Mouse (Mus musculus) spleen, postnatal 10 days (tissue): ENCODE data around the gene Ykt6.
"Not testable (repeated sequence)": the region's sequence is repeated elsewhere in the genome, so short reads cannot be mapped to it uniquely, and the experiment has no call there.

Source experiments
- DNase-seq, 2 experiments: peaks; one replicate each; pipeline ENCODE4 v3.0.0; 2021 to 2022; ENCODE audit warnings: low spot score in 2 of 2

The Ykt6 gene

GRCm38 (mm10) chr11:5955546-5956276 is at the start of gene Ykt6:
Gene Ykt6 (plus strand): TSS chr11:5955693.
- DNase-seq: peak; percentile 86 to 94

GRCm38 (mm10) chr11:5905778-5906518 is 49.5 kb upstream of the Ykt6 start:
- DNase-seq: no peak

GRCm38 (mm10) chr11:5907096-5907495 is 48.4 kb upstream of the Ykt6 start:
- DNase-seq: no peak

GRCm38 (mm10) chr11:5908642-5909041 is 46.9 kb upstream of the Ykt6 start:
- no peak for DNase-seq

GRCm38 (mm10) chr11:5912635-5913034 is 42.9 kb upstream of the Ykt6 start:
- DNase-seq: peak; percentile 29 to 69

GRCm38 (mm10) chr11:5913256-5913655 is 42.2 kb upstream of the Ykt6 start:
- DNase-seq: no peak

- no peak for DNase-seq
These were observed 41.6 kb upstream of the Ykt6 start for GRCm38 (mm10) chr11:5913936-5914335.

- DNase-seq: no peak
These were observed 40.6 kb upstream of the Ykt6 start for GRCm38 (mm10) chr11:5914940-5915339.

- no peak for DNase-seq
These were observed 39.9 kb upstream of the Ykt6 start for GRCm38 (mm10) chr11:5915429-5916177.

GRCm38 (mm10) chr11:5916178-5916548 is 39.3 kb upstream of the Ykt6 start:
- DNase-seq: no peak

- DNase-seq: no peak
These were observed 37.4 kb upstream of the Ykt6 start for GRCm38 (mm10) chr11:5918111-5918510.

GRCm38 (mm10) chr11:5919606-5920005 is 35.9 kb upstream of the Ykt6 start:
- no peak for DNase-seq

GRCm38 (mm10) chr11:5920323-5920960 is 35.1 kb upstream of the Ykt6 start:
- DNase-seq: peak in 1 of 2 experiments; percentile 29

- no peak for DNase-seq
These were observed 30.8 kb upstream of the Ykt6 start for GRCm38 (mm10) chr11:5924699-5925098.

GRCm38 (mm10) chr11:5926696-5927220 is 28.7 kb upstream of the Ykt6 start:
- DNase-seq: no peak

GRCm38 (mm10) chr11:5930578-5930977 is 24.9 kb upstream of the Ykt6 start:
- DNase-seq: no peak

GRCm38 (mm10) chr11:5931947-5932346 is 23.5 kb upstream of the Ykt6 start:
- peak in 1 of 2 experiments; percentile 67 for DNase-seq

GRCm38 (mm10) chr11:5934531-5934930 is 21.0 kb upstream of the Ykt6 start:
- DNase-seq: not testable (repeated sequence)

GRCm38 (mm10) chr11:5942966-5943365 is 12.5 kb upstream of the Ykt6 start:
- DNase-seq: no peak

GRCm38 (mm10) chr11:5945096-5945495 is 10.4 kb upstream of the Ykt6 start:
- DNase-seq: no peak

- DNase-seq: no peak
These were observed 7.7 kb upstream of the Ykt6 start for GRCm38 (mm10) chr11:5947796-5948195.
